ENCODE assay signal across 29 mouse cellular contexts in genomic region chr7:141788677-141789452, GRCm38 (mm10). TPM values are rescaled to one million over a fixed set of nuclear protein-coding genes. Genes with fewer than 3 reads are reported as not detected.
"Had no signal": no experiment of that assay in that cellular context is flagged by ENCODE, and none has a peak within 500 bp of the region (broad histone marks: within the 10 kb centered on the region; RNA-seq: fewer than 3 reads in every experiment).

Muc5ac (plus strand) TSS chr7:141788972.

- H3K9ac ChIP-seq: limb, embryonic 13.5 days; liver, embryonic 12.5 days; liver, embryonic 15.5 days; lung, embryonic 14.5 days had no signal

- H3K9me3 ChIP-seq: limb, embryonic 10.5 days; limb, embryonic 13.5 days; liver, embryonic 12.5 days; liver, embryonic 15.5 days had no signal

- H3K36me3 ChIP-seq: limb, embryonic 10.5 days; limb, embryonic 13.5 days; liver, embryonic 12.5 days; liver, embryonic 15.5 days had no signal

- ATAC-seq: hindbrain, postnatal 0 days; inflammation-experienced regulatory T-cells, adult 6 months; intestine, embryonic 16.5 days; liver, embryonic 12.5 days had no signal

- DNase-seq: kidney, adult 18-20 months; kidney, adult 9 months; kidney, postnatal 14 days; kidney, postnatal 4 days; liver; lung, embryonic 14.5 days; midbrain, embryonic 14.5 days; right cerebral cortex, adult 18-20 months; right cerebral cortex, postnatal 14 days; right cerebral cortex, postnatal 4 days; thymus, adult 2 months; thymus, postnatal 14 days; thymus, postnatal 4 days had no signal

- H3K27me3 ChIP-seq: limb, embryonic 13.5 days had no signal

- H3K4me2 ChIP-seq: limb, embryonic 13.5 days; liver, embryonic 12.5 days; liver, embryonic 15.5 days; lung, embryonic 14.5 days; midbrain, embryonic 11.5 days had no signal

- H3K4me1 ChIP-seq: limb, embryonic 10.5 days; limb, embryonic 13.5 days; liver, embryonic 12.5 days; liver, embryonic 15.5 days had no signal

- H3K27ac ChIP-seq: hindbrain, postnatal 0 days; limb, embryonic 10.5 days; limb, embryonic 13.5 days; liver, embryonic 12.5 days; liver, embryonic 15.5 days had no signal

- H3K4me3 ChIP-seq: limb, embryonic 10.5 days; limb, embryonic 13.5 days; liver, embryonic 12.5 days; liver, embryonic 15.5 days had no signal

RNA-seq across cellular contexts. Expression of gene Muc5ac, which starts in this region (rescaled TPM):
- total RNA-seq: hindbrain, postnatal 0 days; layer of hippocampus, adult 18-20 months; layer of hippocampus, postnatal 14 days; megakaryocyte progenitor cell, adult 5-6 weeks; megakaryocyte-erythroid progenitor cell, adult 5-6 weeks; midbrain, postnatal 0 days had no signal
- polyA plus RNA-seq: hindbrain, postnatal 0 days; inflammation-experienced regulatory T-cells, adult 6 months; intestine, embryonic 16.5 days; kidney, embryonic 16.5 days; limb, embryonic 10.5 days; limb, embryonic 13.5 days; liver, embryonic 12.5 days; liver, embryonic 15.5 days; midbrain, embryonic 11.5 days; midbrain, embryonic 14.5 days; midbrain, postnatal 0 days; neural tube, embryonic 11.5 days; neural tube, embryonic 14.5 days had no signal
